Mouse (Mus musculus) midbrain, postnatal 0 days (tissue): ENCODE data around the gene Gsdma2. TPM values are rescaled to one million over a fixed set of nuclear protein-coding genes. Genes with fewer than 3 reads are reported as not detected.
A peak's percentile ranks its signal among the peaks of the same experiment; 100 is the strongest.

Experiments used
- ATAC-seq: fragments of 200-750 bp; cut with Nextera tagmentation; 2 replicates; pipeline ENCODE4 v1.8.0; 2017; ENCODE audit warnings: moderate number of reproducible peaks, mild to moderate bottlenecking, moderate TSS enrichment, moderate library complexity; ENCODE audit not compliant: low FRiP score
- DNase-seq: peaks from one replicate; pipeline ENCODE4 v3.0.0-alpha.2; 2015; ENCODE audit warnings: low spot score
- H3K27ac ChIP-seq: fragments of 300-500 bp; sonication (generic); 2 replicates; pipeline ENCODE4 v1.5.1; 2014; ENCODE audit warnings: low read depth, mild to moderate bottlenecking, low read length, mixed read lengths
- H3K27me3 ChIP-seq: fragments of 300-500 bp; sonication (generic); 2 replicates; pipeline ENCODE4 v1.6.1; 2014; ENCODE audit warnings: low read length, control low read depth, mixed read lengths; ENCODE audit not compliant: insufficient read depth
- H3K36me3 ChIP-seq: fragments of 300-500 bp; sonication (generic); 2 replicates; pipeline ENCODE4 v1.6.1; 2014; ENCODE audit warnings: low read length, control low read depth, mixed read lengths; ENCODE audit not compliant: insufficient read depth
- H3K4me1 ChIP-seq: fragments of 300-500 bp; sonication (generic); 2 replicates; pipeline ENCODE4 v1.6.1; 2014; ENCODE audit warnings: mild to moderate bottlenecking, control low read depth, antibody characterized with exemption, low read length, mixed read lengths; ENCODE audit not compliant: insufficient read depth
- H3K4me2 ChIP-seq: fragments of 300-500 bp; sonication (generic); 2 replicates; pipeline ENCODE4 v1.6.1; 2014; ENCODE audit warnings: low read depth, mild to moderate bottlenecking, low read length, mixed read lengths; ENCODE audit not compliant: poor library complexity, severe bottlenecking
- H3K4me3 ChIP-seq: fragments of 300-500 bp; sonication (generic); 2 replicates; pipeline ENCODE4 v1.5.1; 2014; ENCODE audit warnings: low read depth, mild to moderate bottlenecking, low read length, moderate library complexity
- H3K9ac ChIP-seq: fragments of 300-500 bp; sonication (generic); replicated peaks from 2 replicates; pipeline ENCODE4 v1.6.1; 2014; ENCODE audit warnings: mild to moderate bottlenecking, low read length, moderate library complexity, mixed read lengths; ENCODE audit not compliant: poor library complexity, severe bottlenecking
- H3K9me3 ChIP-seq: fragments of 300-500 bp; sonication (generic); 2 replicates; pipeline ENCODE4 v1.6.1; 2016; ENCODE audit warnings: low read length, control low read depth
- CTCF ChIP-seq: IDR thresholded peaks from 2 replicates; pipeline ENCODE4 v1.5.1; 2016; ENCODE audit warnings: antibody characterized with exemption, mild to moderate bottlenecking
- WGBS: fragments of 180-500 bp; shearing (Covaris S2); extraction: QIAGEN DNeasy Blood & Tissue Kit; methylation state at CpG from one replicate; pipeline ENCODE4 v1.1.7; 2014; 5-methylcytosine and 5-hydroxymethylcytosine counted together
- polyA plus RNA-seq: library from polyadenylated mRNA; unstranded; fragments of >200 nt; fragmentation: Nextera tagmentation; extraction: Ambion mirVana; gene quantifications from 2 replicates; pipeline ENCODE4 v1.2.1, GENCODE M21; 2015
- total RNA-seq: library from RNA; depleted of rRNA; stranded (reverse); fragments of >200 nt; gene quantifications from 2 replicates; pipeline ENCODE4 v1.2.3, GENCODE M21; 2014

The Gsdma2 gene
- total and polyA plus RNA-seq, 2 experiments from 2014 or later, result 0.15 TPM; not detected in 1

GRCm38 (mm10) chr11:98681186-98681585 lies 34.6 kb downstream of the Gsdma2 start:
- Histone ChIP-seq H3K36me3 (peaks cover 6% of the 10 kb centered on the region), H3K4me3 (no peak overlapping the region), H3K4me1 (0 out of 2 replicates have a peak, but pooled peaks cover 5% of the 10 kb centered on the region), H3K9ac (no peak overlapping the region), H3K27me3 (no peaks in the 10 kb centered on the region), H3K27ac (no peak overlapping the region), H3K9me3 (no peaks in the 10 kb centered on the region), H3K4me2 (no peak overlapping the region)
- ATAC-seq, result no peak
- TF ChIP-seq CTCF, result no peak
- no peak for DNase-seq
- 79% methylated on average over 4 of the region's 4 CpGs for WGBS

GRCm38 (mm10) chr11:98681786-98682745 lies 35.5 kb downstream of the Gsdma2 start, which contains the start of gene Psmd3:
Gene Psmd3, plus strand, starts transcription at chr11:98682554.
- H3K36me3 ChIP-seq, result peaks cover 11% of the 10 kb centered on the region
- TF ChIP-seq CTCF, result peak; percentile 74
- peak within 1 kb of the TSS; percentile 99 for H3K4me3 ChIP-seq
- 4% methylated on average over 45 of the region's 45 CpGs for WGBS
- peak within 1 kb of the TSS; percentile 84 for H3K4me2 ChIP-seq
- ATAC-seq (peak; percentile 95), DNase-seq (peak; percentile 99)
- H3K27me3 ChIP-seq, result no peaks in the 10 kb centered on the region
- H3K27ac ChIP-seq, result peak within 1 kb of the TSS; percentile 80
- no peaks in the 10 kb centered on the region for H3K9me3 ChIP-seq
- H3K9ac ChIP-seq, result peak within 1 kb of the TSS; percentile 99
- H3K4me1 ChIP-seq, result 0 out of 2 replicates have a peak, but pooled peaks cover 5% of the 10 kb centered on the region

- H3K4me2 ChIP-seq, result peak overlapping the region; percentile 84
- H3K36me3 ChIP-seq, result peaks cover 18% of the 10 kb centered on the region
- ATAC-seq (peak; percentile 12; the same call in 1 of the 2 replicates), DNase-seq (no peak)
- TF ChIP-seq CTCF, result no peak
- no peaks in the 10 kb centered on the region for H3K27me3 ChIP-seq
- H3K9ac ChIP-seq, result peak overlapping the region; percentile 99
- H3K9me3 ChIP-seq, result no peaks in the 10 kb centered on the region
- WGBS, result 0% methylated on average over 23 of the region's 23 CpGs
- H3K4me1 ChIP-seq, result 0 out of 2 replicates have a peak, but pooled peaks cover 5% of the 10 kb centered on the region
- H3K4me3 ChIP-seq, result peak overlapping the region; percentile 99
- peak overlapping the region; percentile 80 for H3K27ac ChIP-seq
Observed at GRCm38 (mm10) chr11:98682811-98683210, 36.3 kb downstream of the Gsdma2 start.

- no peak overlapping the region for H3K27ac ChIP-seq
- 87% methylated on average over 9 of the region's 9 CpGs for WGBS
Observed at GRCm38 (mm10) chr11:98685642-98686041, 39.1 kb downstream of the Gsdma2 start.

GRCm38 (mm10) chr11:98686976-98687375 lies 40.4 kb downstream of the Gsdma2 start:
- Histone ChIP-seq H3K9me3 (no peaks in the 10 kb centered on the region), H3K4me2 (no peak overlapping the region), H3K27ac (no peak overlapping the region), H3K27me3 (no peaks in the 10 kb centered on the region), H3K9ac (no peak overlapping the region), H3K4me1 (0 out of 2 replicates have a peak, but pooled peaks cover 5% of the 10 kb centered on the region), H3K4me3 (no peak overlapping the region), H3K36me3 (peaks cover 50% of the 10 kb centered on the region)
- DNase-seq (no peak), ATAC-seq (no peak)
- WGBS, result 88% methylated on average over 4 of the region's 4 CpGs
- TF ChIP-seq CTCF, result no peak

More at GRCm38 (mm10) chr11:98685642-98686041, 39.1 kb downstream of the Gsdma2 start:
- no peak overlapping the region for H3K4me3 ChIP-seq
- H3K27me3 ChIP-seq, result no peaks in the 10 kb centered on the region
- 0 out of 2 replicates have a peak, but pooled peaks cover 5% of the 10 kb centered on the region for H3K4me1 ChIP-seq
- H3K9me3 ChIP-seq, result no peaks in the 10 kb centered on the region
- ATAC-seq (no peak), DNase-seq (no peak)
- H3K36me3 ChIP-seq, result peaks cover 36% of the 10 kb centered on the region
- TF ChIP-seq CTCF, result no peak
- H3K9ac ChIP-seq, result no peak overlapping the region
- H3K4me2 ChIP-seq, result no peak overlapping the region

- Histone ChIP-seq H3K4me2 (no peak overlapping the region), H3K4me3 (no peak overlapping the region), H3K9ac (no peak overlapping the region), H3K9me3 (no peaks in the 10 kb centered on the region), H3K36me3 (peaks cover 57% of the 10 kb centered on the region), H3K4me1 (0 out of 2 replicates have a peak, but pooled peaks cover 5% of the 10 kb centered on the region), H3K27ac (no peak overlapping the region), H3K27me3 (no peaks in the 10 kb centered on the region)
- WGBS, result 89% methylated on average over 8 of the region's 8 CpGs
- DNase-seq, result no peak
- no peak for ATAC-seq
- TF ChIP-seq CTCF, result no peak
Observed at GRCm38 (mm10) chr11:98688009-98688408, 41.5 kb downstream of the Gsdma2 start.
